Mouse (Mus musculus) left cerebral cortex, adult 8-10 months (tissue): Measurements from ENCODE around the gene Rrp9. TPM values are rescaled to one million over a fixed set of nuclear protein-coding genes. Genes with fewer than 3 reads are reported as not detected.

Experiments
- DNase-seq, 2 experiments: peaks; one replicate each; pipeline ENCODE4 v3.0.0; 2022; ENCODE audit warnings: low spot score in 2 of 2
- total RNA-seq, 4 experiments: library from RNA; stranded (reverse); gene quantifications; 2 replicates each; pipeline ENCODE4 v1.2.4; 2022

The Rrp9 gene
- total RNA-seq, 4 experiments from 2014 or later = 26.9 to 47.9 (median 32.8) TPM

DNA sequence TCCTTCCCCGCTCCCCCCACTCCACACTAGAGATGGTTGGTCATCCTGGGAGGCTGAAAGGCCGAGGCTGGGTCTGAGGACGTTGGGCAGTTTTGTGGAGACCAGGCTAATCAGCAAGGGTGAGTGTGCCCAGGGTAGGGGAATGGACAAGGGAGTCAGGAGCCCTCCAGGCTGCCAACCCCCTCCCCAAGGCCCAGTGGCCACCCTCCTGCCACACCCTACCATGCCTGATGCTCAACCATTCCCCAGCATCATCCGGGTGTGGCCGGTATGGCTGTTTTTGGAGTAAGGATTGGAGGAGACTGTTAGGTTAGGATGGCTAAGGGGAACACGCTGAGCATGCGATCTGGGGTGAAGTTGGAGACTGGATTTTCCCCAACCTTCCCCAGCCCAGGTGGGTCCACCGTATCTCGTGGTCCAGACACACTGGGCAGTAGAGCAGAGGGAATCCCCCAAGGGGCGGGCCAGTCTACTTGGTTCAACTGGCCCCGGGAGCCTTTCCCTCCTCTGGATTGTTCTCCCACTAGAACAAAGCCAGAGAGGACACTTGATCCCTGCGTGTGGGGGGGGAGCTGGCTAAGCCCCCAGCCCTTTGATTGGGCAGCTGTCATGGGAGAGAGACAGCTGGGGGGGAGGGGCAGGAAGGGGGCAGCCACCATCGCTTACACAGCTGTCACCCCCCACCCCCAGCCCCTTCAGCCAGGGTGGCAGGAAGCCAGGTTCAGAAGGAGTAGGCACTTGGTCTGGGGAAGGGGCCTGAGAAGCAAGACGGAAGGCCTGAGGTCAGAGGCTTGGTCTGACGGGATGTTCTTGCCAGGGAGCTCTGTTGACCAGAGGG, 19.2 kb upstream of the Rrp9 start:
- DNase-seq = no peak

DNA sequence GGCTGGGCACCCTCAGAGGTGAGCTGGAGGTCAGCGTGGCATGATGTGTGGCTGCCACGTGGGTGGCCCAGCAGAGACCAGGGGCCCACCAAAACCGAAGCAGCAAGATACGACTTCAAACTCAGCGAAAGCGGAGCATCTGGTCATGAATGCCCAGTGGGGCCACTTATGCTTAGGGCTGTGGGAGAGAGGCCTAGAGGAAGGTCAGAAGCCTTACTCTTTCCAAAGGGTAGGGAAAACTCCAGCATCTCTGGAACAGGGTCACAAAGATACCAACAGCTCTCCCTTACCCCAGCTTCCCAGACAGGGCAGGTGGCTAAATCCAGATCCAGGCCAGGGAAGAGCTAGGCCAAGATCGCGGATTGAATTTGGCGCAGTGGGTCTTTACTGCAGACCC, 18.6 kb upstream of the Rrp9 start:
- DNase-seq = no peak

GRCm38 (mm10) chr9:106457920-106458319, 17.8 kb upstream of the Rrp9 start:
- no peak for DNase-seq

- no peak for DNase-seq
Measured at GRCm38 (mm10) chr9:106459946-106460345, 15.8 kb upstream of the Rrp9 start.

DNA sequence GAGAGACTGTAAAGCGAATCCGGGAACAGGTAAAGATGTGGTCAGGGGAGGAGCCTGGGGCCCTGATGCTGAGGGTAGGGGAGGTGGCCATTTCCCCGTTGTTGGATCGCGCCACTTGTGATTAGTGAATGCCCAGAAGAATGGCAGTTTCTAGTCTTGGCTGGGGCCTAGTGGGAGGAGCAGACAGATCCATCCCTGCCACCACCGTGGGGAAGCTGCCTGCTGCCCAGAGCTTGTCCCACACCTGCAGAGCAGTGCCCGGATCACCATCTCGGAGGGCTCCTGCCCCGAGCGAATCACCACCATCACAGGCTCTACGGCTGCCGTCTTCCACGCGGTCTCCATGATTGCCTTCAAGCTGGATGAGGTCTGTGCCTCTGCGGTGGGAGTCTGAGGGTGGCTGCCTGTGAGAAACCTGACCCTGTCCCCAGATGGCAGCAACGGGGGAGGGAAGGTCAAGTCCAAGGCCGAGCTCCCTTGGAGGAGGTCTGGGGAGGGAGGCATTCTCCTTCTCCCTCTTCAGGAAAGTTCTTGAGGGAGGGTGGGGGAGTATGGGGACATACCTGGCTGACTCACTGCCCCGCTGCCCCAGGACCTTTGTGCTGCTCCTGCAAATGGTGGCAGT, 15.2 kb upstream of the Rrp9 start:
- DNase-seq = no peak

DNA sequence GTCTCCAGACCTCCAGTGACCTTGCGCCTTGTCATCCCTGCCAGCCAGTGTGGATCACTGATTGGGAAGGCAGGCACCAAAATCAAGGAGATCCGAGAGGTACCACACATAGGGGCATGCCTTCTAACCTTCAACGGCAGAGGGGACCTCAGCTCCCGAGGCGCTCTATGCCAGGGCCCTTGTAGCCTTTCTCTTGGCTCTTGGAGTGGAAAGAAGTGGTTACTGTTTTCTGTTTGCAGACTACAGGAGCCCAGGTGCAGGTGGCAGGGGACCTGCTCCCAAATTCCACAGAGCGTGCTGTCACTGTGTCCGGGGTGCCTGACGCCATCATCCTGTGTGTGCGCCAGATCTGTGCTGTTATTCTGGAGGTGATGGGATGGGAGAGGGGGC, 14.7 kb upstream of the Rrp9 start:
- DNase-seq = no peak

GRCm38 (mm10) chr9:106461641-106462429, 13.9 kb upstream of the Rrp9 start:
- DNase-seq = no peak

DNA sequence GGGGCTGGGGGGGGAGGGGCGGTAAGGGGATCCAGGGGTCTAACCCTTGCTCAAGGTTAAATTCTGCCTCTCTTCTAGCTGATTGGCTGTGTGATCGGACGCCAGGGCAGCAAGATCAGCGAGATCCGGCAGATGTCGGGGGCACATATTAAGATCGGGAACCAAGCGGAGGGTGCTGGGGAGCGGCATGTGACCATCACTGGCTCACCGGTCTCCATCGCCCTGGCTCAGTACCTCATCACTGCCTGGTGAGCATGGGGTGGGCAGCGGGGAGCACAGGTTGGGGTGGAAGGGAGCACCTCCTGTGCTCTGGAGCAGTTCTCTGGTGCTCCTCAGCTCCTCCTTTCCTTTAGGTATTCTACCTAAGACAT, 13.3 kb upstream of the Rrp9 start:
- no peak for DNase-seq

- no peak for DNase-seq
Measured at GRCm38 (mm10) chr9:106463122-106464063, 12.4 kb upstream of the Rrp9 start.

GRCm38 (mm10) chr9:106464751-106465541, 10.8 kb upstream of the Rrp9 start:
- DNase-seq = peak; percentile 61 to 69

- DNase-seq = peak in 1 of 2 experiments; percentile 80
Measured at GRCm38 (mm10) chr9:106465571-106466200, 10.1 kb upstream of the Rrp9 start, which contains the start of gene Gpr62. TSS of gene Gpr62 (minus strand) at chr9:106465938.

- DNase-seq = no peak
Measured at GRCm38 (mm10) chr9:106466721-106467120, 9.0 kb upstream of the Rrp9 start.

DNA sequence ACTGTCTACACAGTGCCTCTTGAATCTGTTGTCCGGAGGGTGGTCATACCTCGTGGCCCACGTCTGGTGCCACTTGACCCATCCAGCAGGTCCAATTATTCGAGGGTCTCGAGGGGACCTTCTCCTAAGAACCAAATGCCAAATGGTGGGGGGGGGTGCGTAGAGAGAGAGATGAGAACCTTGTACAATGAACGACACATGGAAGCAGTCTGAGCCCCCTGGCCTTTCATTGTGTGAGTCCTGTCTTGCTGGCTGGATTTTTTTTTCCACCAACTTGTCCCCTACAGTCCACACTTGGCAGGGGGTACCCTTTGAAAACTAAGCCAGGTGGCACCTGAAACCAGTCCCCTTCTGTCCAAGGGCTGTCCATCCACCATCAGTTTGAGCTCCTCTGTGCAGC, 8.0 kb upstream of the Rrp9 start:
- DNase-seq = no peak

GRCm38 (mm10) chr9:106469317-106469716, 6.4 kb upstream of the Rrp9 start:
- no peak for DNase-seq

DNA sequence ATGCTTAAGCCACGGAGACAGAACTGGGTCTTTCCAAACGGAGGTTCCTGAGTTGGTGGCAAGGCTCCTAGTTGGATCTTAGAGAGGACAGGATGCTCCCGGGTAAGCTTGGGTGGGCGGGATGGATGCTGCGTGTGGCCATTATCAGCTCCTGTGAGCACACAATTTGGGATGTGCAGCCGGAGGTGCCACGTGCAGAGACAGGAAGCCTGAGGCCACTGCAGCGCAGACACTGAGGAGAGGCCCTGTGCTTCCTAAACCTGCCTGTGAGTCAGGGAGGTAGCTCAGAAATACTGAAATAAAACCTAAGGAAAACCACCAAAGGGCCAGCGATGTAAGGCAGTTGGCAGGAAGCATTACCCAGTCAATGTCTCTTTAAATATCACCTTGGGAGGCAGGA, 6.0 kb upstream of the Rrp9 start:
- DNase-seq = peak; percentile 0 to 8

DNA sequence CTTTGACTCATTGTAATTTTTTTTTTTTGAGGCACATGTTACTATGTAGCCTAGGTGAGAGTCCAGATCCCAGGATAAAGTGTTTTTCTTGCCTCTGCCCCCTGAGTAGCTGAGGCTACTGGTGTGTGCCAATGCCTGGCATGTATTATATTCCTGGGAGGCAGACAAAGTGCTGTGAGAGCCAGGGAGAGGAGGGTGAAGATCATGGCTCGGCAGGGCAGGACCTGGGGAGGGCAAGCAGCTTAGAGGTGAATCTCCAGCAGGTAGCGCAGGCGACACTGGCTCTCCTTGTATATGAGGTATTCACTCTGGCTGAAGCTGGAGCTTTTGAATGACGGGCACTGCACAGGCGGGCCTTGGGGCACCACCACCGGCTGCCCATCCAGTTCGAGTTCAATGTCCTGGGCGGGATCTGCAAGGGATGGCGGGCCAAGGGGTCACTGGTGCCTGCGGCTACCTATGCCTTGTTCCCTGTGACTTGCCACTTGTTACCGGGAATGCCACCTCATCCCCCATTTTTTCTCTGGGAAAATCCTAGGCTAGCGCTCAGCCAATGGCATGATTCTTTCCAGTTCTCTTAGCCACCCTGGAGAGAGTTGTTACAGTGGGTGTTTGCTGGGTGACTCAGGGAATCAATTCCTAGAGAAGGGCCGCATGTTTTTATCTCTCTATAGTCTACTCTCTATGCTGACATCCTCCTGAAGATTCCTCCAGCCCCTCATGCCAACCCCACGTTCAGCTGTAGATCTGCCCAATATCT, 4.6 kb upstream of the Rrp9 start:
- peak; percentile 2 to 16 for DNase-seq

- peak; percentile 5 to 75 for DNase-seq
Measured at GRCm38 (mm10) chr9:106471892-106472291, 3.9 kb upstream of the Rrp9 start.

DNA sequence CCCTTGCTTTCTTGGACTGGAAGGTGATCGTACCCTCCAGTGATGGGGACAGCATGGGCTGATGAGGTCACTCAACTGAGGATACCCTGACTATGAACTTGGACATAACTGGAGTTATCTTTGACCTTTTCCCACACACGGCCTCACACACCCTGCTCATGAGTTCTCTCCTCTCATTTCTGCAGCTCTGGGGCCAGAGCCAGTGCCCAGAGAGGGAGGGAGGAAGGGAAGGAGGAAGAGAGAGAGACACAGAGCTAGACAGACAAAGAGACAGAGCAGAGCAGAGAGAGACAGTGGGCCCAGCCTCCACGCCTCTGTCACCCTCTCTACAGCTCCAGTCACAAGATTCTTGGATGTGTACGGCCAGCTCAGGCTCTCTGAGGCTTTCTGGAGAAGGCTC, 3.4 kb upstream of the Rrp9 start:
- peak; percentile 7 to 11 for DNase-seq
